Mouse (Mus musculus) intestine, postnatal 0 days (tissue): ENCODE measurements around the gene Fdxr. TPM values are rescaled to one million over a fixed set of nuclear protein-coding genes. Genes with fewer than 3 reads are reported as not detected.

Experiments
- ATAC-seq: fragments of 200-750 bp; cut with Nextera tagmentation; 2 replicates; pipeline ENCODE4 v1.8.0; 2017; ENCODE audit warnings: mild to moderate bottlenecking, moderate TSS enrichment, moderate library complexity
- H3K27ac ChIP-seq: fragments of 300-500 bp; sonication (generic); 2 replicates; pipeline ENCODE4 v1.5.1; 2014; ENCODE audit warnings: mild to moderate bottlenecking, low read depth, low read length, moderate library complexity
- H3K27me3 ChIP-seq: fragments of 300-500 bp; sonication (generic); replicated peaks from 2 replicates; pipeline ENCODE4 v1.6.1; 2014; ENCODE audit warnings: low read length, mixed read lengths; ENCODE audit not compliant: control insufficient read depth, insufficient read depth
- H3K36me3 ChIP-seq: fragments of 300-500 bp; sonication (generic); 2 replicates; pipeline ENCODE4 v1.6.1; 2014; ENCODE audit warnings: mild to moderate bottlenecking, moderate library complexity; ENCODE audit not compliant: control insufficient read depth, insufficient read depth
- H3K4me1 ChIP-seq: fragments of 300-500 bp; sonication (generic); replicated peaks from 2 replicates; pipeline ENCODE4 v1.6.1; 2014; ENCODE audit warnings: antibody characterized with exemption, low read length, mixed read lengths; ENCODE audit not compliant: control insufficient read depth, insufficient read depth
- H3K4me2 ChIP-seq: fragments of 300-500 bp; sonication (generic); replicated peaks from 2 replicates; pipeline ENCODE4 v1.6.1; 2014; ENCODE audit warnings: low read depth, mild to moderate bottlenecking, moderate library complexity
- H3K4me3 ChIP-seq: fragments of 300-500 bp; sonication (generic); 2 replicates; pipeline ENCODE4 v1.5.1; 2014; ENCODE audit warnings: low read depth, low read length
- H3K9ac ChIP-seq: fragments of 300-500 bp; sonication (generic); 2 replicates; pipeline ENCODE4 v1.6.1; 2014; ENCODE audit warnings: mild to moderate bottlenecking, low read depth, low read length
- H3K9me3 ChIP-seq: fragments of 300-500 bp; sonication (generic); 2 replicates; pipeline ENCODE4 v1.6.1; 2016; ENCODE audit warnings: mixed run types; ENCODE audit not compliant: control insufficient read depth
- CTCF ChIP-seq: sonication (generic); IDR thresholded peaks from 2 replicates; pipeline ENCODE4 v1.5.1; 2016; ENCODE audit warnings: low read depth, mild to moderate bottlenecking, control low read depth, antibody characterized with exemption, moderate library complexity
- WGBS: fragments of 180-500 bp; shearing (Covaris S2); extraction: QIAGEN DNeasy Blood & Tissue Kit; methylation state at CpG from one replicate; pipeline ENCODE4 v1.1.7; 2014; 5-methylcytosine and 5-hydroxymethylcytosine counted together
- polyA plus RNA-seq: library from polyadenylated mRNA; unstranded; fragments of >200 nt; fragmentation: Nextera tagmentation; extraction: Ambion mirVana; gene quantifications from 2 replicates; pipeline ENCODE4 v1.2.1, GENCODE M21; 2015

Fdxr gene
- 8.0 and 8.2 TPM in 2 replicates for polyA plus RNA-seq

GRCm38 (mm10) chr11:115276780-115277603 lies at the start of gene Fdxr:
Fdxr (minus strand) TSS chr11:115277050.
- H3K36me3 ChIP-seq, result peaks cover 2% of the 10 kb centered on the region; the same call in 1 of the 2 replicates
- H3K9me3 ChIP-seq, result no peaks in the 10 kb centered on the region
- WGBS, result under 1% methylated on average over 42 of the region's 42 CpGs
- no peaks in the 10 kb centered on the region for H3K27me3 ChIP-seq
- peak within 1 kb of the TSS; percentile 60 for H3K4me3 ChIP-seq
- ATAC-seq, result peak; percentile 97
- H3K4me1 ChIP-seq, result peaks cover 3% of the 10 kb centered on the region; the same call in 1 of the 2 replicates
- H3K4me2 ChIP-seq, result peak within 1 kb of the TSS; percentile 96
- peak within 1 kb of the TSS; percentile 75 for H3K27ac ChIP-seq
- H3K9ac ChIP-seq, result peak within 1 kb of the TSS; percentile 54
- peak; percentile 36 for TF ChIP-seq CTCF

DNA sequence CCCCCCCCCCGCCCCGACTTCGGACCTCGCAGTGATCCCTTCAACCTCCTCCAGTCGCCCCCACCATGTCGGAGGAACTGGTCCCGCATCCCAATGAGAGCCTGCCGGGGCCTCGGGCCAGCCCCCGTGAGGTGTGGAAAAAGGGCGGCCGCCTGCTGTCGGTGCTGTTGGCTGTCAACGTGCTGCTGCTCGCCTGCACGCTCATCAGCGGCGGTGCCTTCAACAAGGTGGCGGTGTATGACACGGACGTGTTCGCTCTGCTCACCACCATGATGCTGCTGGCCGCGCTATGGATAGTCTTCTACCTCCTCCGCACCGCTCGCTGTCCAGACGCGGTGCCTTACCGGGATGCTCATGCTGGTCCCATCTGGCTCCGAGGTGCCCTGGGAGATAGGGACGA lies 46.5 kb upstream of the Fdxr start:
- Histone ChIP-seq H3K9me3 (no peaks in the 10 kb centered on the region), H3K9ac (no peak overlapping the region), H3K36me3 (no peaks in the 10 kb centered on the region), H3K27ac (no peak overlapping the region), H3K4me3 (no peak overlapping the region), H3K4me1 (no peaks in the 10 kb centered on the region), H3K4me2 (no peak overlapping the region), H3K27me3 (peaks cover 69% of the 10 kb centered on the region)
- no peak for ATAC-seq
- no peak for TF ChIP-seq CTCF
- WGBS, result 17% methylated on average over 32 of the region's 32 CpGs

GRCm38 (mm10) chr11:115321906-115322693 lies 45.2 kb upstream of the Fdxr start, which contains the start of gene Ush1g:
Ush1g (minus strand) TSS chr11:115322041.
- Histone ChIP-seq H3K4me3 (no peak within 1 kb of the TSS), H3K27me3 (peaks cover 76% of the 10 kb centered on the region), H3K9ac (no peak within 1 kb of the TSS), H3K36me3 (no peaks in the 10 kb centered on the region), H3K4me2 (no peak within 1 kb of the TSS; the same call in 1 of the 2 replicates), H3K4me1 (no peaks in the 10 kb centered on the region), H3K27ac (no peak within 1 kb of the TSS), H3K9me3 (no peaks in the 10 kb centered on the region)
- peak; percentile 98 for TF ChIP-seq CTCF
- 6% methylated on average over 35 of the region's 35 CpGs for WGBS
- peak; percentile 36 for ATAC-seq

GRCm38 (mm10) chr11:115319704-115320383 lies 43.0 kb upstream of the Fdxr start:
- Histone ChIP-seq H3K4me1 (no peaks in the 10 kb centered on the region), H3K36me3 (no peaks in the 10 kb centered on the region), H3K4me2 (no peak overlapping the region), H3K9me3 (no peaks in the 10 kb centered on the region), H3K27ac (no peak overlapping the region), H3K9ac (no peak overlapping the region), H3K27me3 (peaks cover 95% of the 10 kb centered on the region), H3K4me3 (no peak overlapping the region)
- no peak for ATAC-seq
- WGBS, result 9% methylated on average over 18 of the region's 18 CpGs
- TF ChIP-seq CTCF, result no peak

- no peak for ATAC-seq
- WGBS, result 7% methylated on average over 63 of the region's 63 CpGs
- Histone ChIP-seq H3K27me3 (peaks cover 90% of the 10 kb centered on the region), H3K4me3 (no peak overlapping the region), H3K4me2 (no peak overlapping the region), H3K9me3 (no peaks in the 10 kb centered on the region), H3K36me3 (no peaks in the 10 kb centered on the region), H3K27ac (no peak overlapping the region), H3K9ac (no peak overlapping the region), H3K4me1 (no peaks in the 10 kb centered on the region)
- no peak for TF ChIP-seq CTCF
Observed at GRCm38 (mm10) chr11:115318245-115319027, 41.6 kb upstream of the Fdxr start.
